Mouse (Mus musculus) CH12.LX (cell line): ENCODE data around the gene Rgs17.

Experiments
- CTCF ChIP-seq, 2 experiments: IDR thresholded peaks in 1 of 2; conservative IDR thresholded peaks in 1 of 2; 2 replicates each; pipeline ENCODE4 v1.5.1; 2011 to 2012; ENCODE audit warnings: low read depth in 2 of 2, low read length in 2 of 2, improper control_type of control experiment in 1 of 2, inconsistent platforms in 1 of 2, mild to moderate bottlenecking in 1 of 2, moderate library complexity in 1 of 2
- ELF1 ChIP-seq: IDR thresholded peaks from 2 replicates; pipeline ENCODE4 v1.6.1; 2014; ENCODE audit warnings: low read depth, mild to moderate bottlenecking, inconsistent platforms, low read length, improper control_type of control experiment
- MAX ChIP-seq: IDR thresholded peaks from 2 replicates; pipeline ENCODE4 v1.6.1; 2011; ENCODE audit warnings: low read length, improper control_type of control experiment
- POLR2A ChIP-seq: IDR thresholded peaks from 2 replicates; pipeline ENCODE4 v1.6.1; 2011; ENCODE audit warnings: low read depth, mild to moderate bottlenecking, improper control_type of control experiment, low read length
- POLR2AphosphoS2 ChIP-seq: IDR thresholded peaks from 2 replicates; pipeline ENCODE4 v1.6.1; 2011; ENCODE audit warnings: low read depth, low read length, improper control_type of control experiment

DNA sequence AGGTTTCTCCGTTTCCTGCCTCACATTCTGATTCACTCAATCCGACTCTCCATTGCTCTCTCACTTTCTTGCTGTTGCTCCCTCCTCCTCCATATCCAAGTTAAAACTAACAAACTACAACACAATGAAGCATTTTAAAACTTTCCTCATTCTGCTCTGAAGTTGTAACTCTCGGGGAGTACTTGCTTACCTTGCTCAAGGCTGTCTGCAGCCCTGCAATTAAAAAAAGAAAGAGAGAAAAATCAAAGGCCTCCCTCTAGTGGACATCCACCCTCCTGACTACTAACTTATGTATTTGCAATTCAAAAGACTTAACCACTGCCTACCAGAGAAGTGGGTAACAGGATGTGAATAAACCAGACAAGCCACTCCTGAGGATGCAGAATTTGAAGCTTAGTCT lies 97.4 kb downstream of the Rgs17 start:
- TF ChIP-seq POLR2A (no peak), POLR2AphosphoS2 (no peak), ELF1 (0 out of 2 replicates have a peak, but pooled peaks have one; percentile 19), CTCF (conservative IDR thresholded peaks at IDR 0.05 in 1 of 2, IDR thresholded peaks at IDR 0.05 in 1 of 2; ENCODE audit: low read depth in 2 of 2, low read length in 2 of 2) (peak; percentile 53 to 74), MAX (no peak)
